Comparison of ENCODE assay signal across 17 mouse cellular contexts in the genomic region with DNA sequence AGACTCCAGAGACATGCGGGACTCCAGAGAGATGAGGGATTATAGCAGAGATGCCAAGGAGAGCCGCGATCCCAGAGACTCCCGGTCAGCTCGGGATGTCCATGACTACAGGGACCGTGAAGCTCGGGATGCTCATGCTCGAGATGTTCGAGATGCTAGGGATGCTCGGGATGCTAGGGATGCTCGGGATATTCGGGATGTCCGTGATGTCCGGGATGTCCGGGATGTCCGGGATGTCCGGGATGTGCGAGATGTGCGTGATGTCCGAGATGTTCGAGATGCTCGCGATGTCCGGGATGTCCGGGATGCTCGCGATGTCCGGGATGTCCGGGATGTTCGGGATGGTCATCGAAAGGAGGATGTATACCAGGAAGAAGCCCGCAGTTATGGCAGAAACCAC.
"Had no signal": no experiment of that assay in that cellular context is flagged by ENCODE, and none has a peak within 500 bp of the region (broad histone marks: within the 10 kb centered on the region; RNA-seq: fewer than 3 reads in every experiment).

No protein-coding gene starts in this region.

- DNase-seq: retina, postnatal 1 day; right cerebral cortex, adult 18-20 months; right cerebral cortex, postnatal 14 days; right cerebral cortex, postnatal 25 days; right cerebral cortex, postnatal 4 days; spleen, adult 18-20 months; thymus, adult 18-20 months; thymus, adult 2 months; thymus, postnatal 14 days; thymus, postnatal 25 days; thymus, postnatal 36 days; thymus, postnatal 4 days had no signal

- H3K9ac ChIP-seq: neural tube, embryonic 12.5 days; neural tube, embryonic 13.5 days; neural tube, embryonic 15.5 days; stomach, embryonic 15.5 days had no signal

- H3K9me3 ChIP-seq: neural tube, embryonic 12.5 days; neural tube, embryonic 13.5 days; neural tube, embryonic 15.5 days; stomach, embryonic 15.5 days had no signal

- H3K4me3 ChIP-seq: neural tube, embryonic 12.5 days; neural tube, embryonic 13.5 days; neural tube, embryonic 15.5 days; stomach, embryonic 15.5 days had no signal

- H3K27me3 ChIP-seq: neural tube, embryonic 12.5 days; neural tube, embryonic 13.5 days; neural tube, embryonic 15.5 days; stomach, embryonic 15.5 days had no signal

- H3K27ac ChIP-seq: neural tube, embryonic 12.5 days; neural tube, embryonic 13.5 days; neural tube, embryonic 15.5 days; stomach, embryonic 15.5 days; stomach, postnatal 0 days had no signal

- H3K4me1 ChIP-seq: neural tube, embryonic 12.5 days; neural tube, embryonic 13.5 days; neural tube, embryonic 15.5 days; stomach, embryonic 15.5 days had no signal
